Mouse (Mus musculus): ENCODE results near the gene Vps11. TPM values are rescaled to one million over a fixed set of nuclear protein-coding genes. Genes with fewer than 3 reads are reported as not detected.
"Not testable (repeated sequence)": the region's sequence is repeated elsewhere in the genome, so short reads cannot be mapped to it uniquely, and the experiment has no call there.

The Vps11 gene
- polyA plus RNA-seq, 1 experiment from 2014 or later, result 37.8 TPM

GRCm38 (mm10) chr9:44327926-44328325 is 33.5 kb downstream of the Vps11 start:
- peak overlapping the region; percentile 83 for H3K4me2 ChIP-seq (replicated peaks)
- H3K9ac ChIP-seq, result peak overlapping the region; percentile 77; the same call in 1 of the 2 replicates
- peak overlapping the region; percentile 78; the same call in 1 of the 2 replicates for H3K4me3 ChIP-seq
- no peaks in the 10 kb centered on the region for H3K27me3 ChIP-seq (replicated peaks)
- no peaks in the 10 kb centered on the region for H3K9me3 ChIP-seq
- peaks cover 33% of the 10 kb centered on the region for H3K36me3 ChIP-seq
- WGBS, result 91% methylated on average over 5 of the region's 5 CpGs
- no peak for ATAC-seq (ENCODE audit: low FRiP score, low read depth)
- H3K4me1 ChIP-seq, result peaks cover 12% of the 10 kb centered on the region
- H3K27ac ChIP-seq, result no peak overlapping the region

- Histone ChIP-seq H3K9ac (peak overlapping the region; percentile 77), H3K27me3 (replicated peaks) (no peaks in the 10 kb centered on the region), H3K27ac (peak overlapping the region; percentile 60; the same call in 1 of the 2 replicates), H3K4me3 (peak overlapping the region; percentile 78), H3K9me3 (no peaks in the 10 kb centered on the region), H3K36me3 (peaks cover 26% of the 10 kb centered on the region), H3K4me1 (peaks cover 12% of the 10 kb centered on the region), H3K4me2 (replicated peaks) (peak overlapping the region; percentile 83)
- 1% methylated on average over 22 of the region's 22 CpGs for WGBS
- ATAC-seq (ENCODE audit: low FRiP score, low read depth), result peak; percentile 37
Observed at GRCm38 (mm10) chr9:44327064-44327711, 34.3 kb downstream of the Vps11 start.

GRCm38 (mm10) chr9:44326371-44327063 is 35.0 kb downstream of the Vps11 start:
- peak; percentile 93 for ATAC-seq (ENCODE audit: low FRiP score, low read depth)
- Histone ChIP-seq H3K9ac (peak overlapping the region; percentile 77), H3K27me3 (replicated peaks) (no peaks in the 10 kb centered on the region), H3K27ac (peak overlapping the region; percentile 60), H3K4me3 (peak overlapping the region; percentile 78), H3K36me3 (peaks cover 20% of the 10 kb centered on the region), H3K4me1 (peaks cover 12% of the 10 kb centered on the region), H3K4me2 (replicated peaks) (peak overlapping the region; percentile 83), H3K9me3 (no peaks in the 10 kb centered on the region)
- WGBS, result under 1% methylated on average over 38 of the region's 38 CpGs

- no peaks in the 10 kb centered on the region for H3K9me3 ChIP-seq
- H3K9ac ChIP-seq, result peak within 1 kb of the TSS; percentile 77
- H3K4me2 ChIP-seq (replicated peaks), result peak within 1 kb of the TSS; percentile 83
- no peaks in the 10 kb centered on the region for H3K27me3 ChIP-seq (replicated peaks)
- no peak; the same call in 1 of the 2 replicates for ATAC-seq (ENCODE audit: low FRiP score, low read depth)
- H3K4me1 ChIP-seq, result peaks cover 14% of the 10 kb centered on the region
- peaks cover 18% of the 10 kb centered on the region for H3K36me3 ChIP-seq
- H3K4me3 ChIP-seq, result peak within 1 kb of the TSS; percentile 78
- H3K27ac ChIP-seq, result peak within 1 kb of the TSS; percentile 60
- 9% methylated on average over 12 of the region's 12 CpGs for WGBS
Observed at GRCm38 (mm10) chr9:44325768-44326370, 35.6 kb downstream of the Vps11 start, which contains the start of gene Dpagt1. Gene Dpagt1, plus strand, starts transcription at chr9:44326019.

GRCm38 (mm10) chr9:44325032-44325767 is 36.3 kb downstream of the Vps11 start:
- not testable (repeated sequence) for H3K9me3 ChIP-seq; ATAC-seq (ENCODE audit: low FRiP score, low read depth); H3K27ac ChIP-seq; H3K4me3 ChIP-seq; H3K27me3 ChIP-seq (replicated peaks)
- 0 out of 2 replicates have a peak overlapping the region, but pooled peaks have one; percentile 29 for H3K9ac ChIP-seq
- H3K4me2 ChIP-seq (replicated peaks), result peak overlapping the region; percentile 83
- 60% methylated on average over 7 of the region's 8 CpGs for WGBS
- peaks cover 19% of the 10 kb centered on the region for H3K4me1 ChIP-seq
- peaks cover 11% of the 10 kb centered on the region for H3K36me3 ChIP-seq

GRCm38 (mm10) chr9:44324147-44324546 is 37.3 kb downstream of the Vps11 start:
- Histone ChIP-seq H3K9ac (no peak overlapping the region), H3K36me3 (peaks cover 4% of the 10 kb centered on the region; the same call in 1 of the 2 replicates), H3K9me3 (no peaks in the 10 kb centered on the region), H3K27me3 (replicated peaks) (no peaks in the 10 kb centered on the region), H3K4me2 (replicated peaks) (no peak overlapping the region), H3K4me1 (peaks cover 23% of the 10 kb centered on the region), H3K27ac (no peak overlapping the region), H3K4me3 (no peak overlapping the region)
- 67% methylated on average over 6 of the region's 6 CpGs for WGBS
- ATAC-seq (ENCODE audit: low FRiP score, low read depth), result no peak

- not testable (repeated sequence) for H3K4me3 ChIP-seq; H3K4me2 ChIP-seq (replicated peaks); H3K9ac ChIP-seq; H3K9me3 ChIP-seq; H3K27ac ChIP-seq; H3K27me3 ChIP-seq (replicated peaks); H3K36me3 ChIP-seq; ATAC-seq (ENCODE audit: low FRiP score, low read depth)
- peaks cover 28% of the 10 kb centered on the region for H3K4me1 ChIP-seq
- 83% methylated on average over 4 of the region's 4 CpGs for WGBS
Observed at GRCm38 (mm10) chr9:44323656-44324055, 37.8 kb downstream of the Vps11 start.

GRCm38 (mm10) chr9:44320799-44321133 is 40.7 kb downstream of the Vps11 start:
- ATAC-seq (ENCODE audit: low FRiP score, low read depth), result no peak
- peaks cover 13% of the 10 kb centered on the region for H3K36me3 ChIP-seq

GRCm38 (mm10) chr9:44319887-44320798 is 41.3 kb downstream of the Vps11 start, which contains the start of gene C2cd2l:
Gene C2cd2l, minus strand, starts transcription at chr9:44320285.
- WGBS, result under 1% methylated on average over 67 of the region's 67 CpGs
- no peaks in the 10 kb centered on the region for H3K27me3 ChIP-seq (replicated peaks)

More at GRCm38 (mm10) chr9:44320799-44321133, 40.7 kb downstream of the Vps11 start:
- H3K9me3 ChIP-seq, result no peaks in the 10 kb centered on the region
- peaks cover 32% of the 10 kb centered on the region for H3K4me1 ChIP-seq
- peak overlapping the region; percentile 88; the same call in 1 of the 2 replicates for H3K4me3 ChIP-seq
- no peaks in the 10 kb centered on the region for H3K27me3 ChIP-seq (replicated peaks)
- 0 out of 2 replicates have a peak overlapping the region, but pooled peaks have one; percentile 38 for H3K27ac ChIP-seq
- H3K4me2 ChIP-seq (replicated peaks), result peak overlapping the region; percentile 94
- 25% methylated on average over 6 of the region's 6 CpGs for WGBS
- peak overlapping the region; percentile 39; the same call in 1 of the 2 replicates for H3K9ac ChIP-seq

GRCm38 (mm10) chr9:44319105-44319886 is 42.2 kb downstream of the Vps11 start:
- Histone ChIP-seq H3K9me3 (no peaks in the 10 kb centered on the region), H3K4me2 (replicated peaks) (peak overlapping the region; percentile 94), H3K36me3 (peaks cover 27% of the 10 kb centered on the region), H3K4me3 (peak overlapping the region; percentile 88), H3K4me1 (peaks cover 30% of the 10 kb centered on the region), H3K27me3 (replicated peaks) (no peaks in the 10 kb centered on the region), H3K9ac (peak overlapping the region; percentile 83), H3K27ac (peak overlapping the region; percentile 51; the same call in 1 of the 2 replicates)
- 2% methylated on average over 37 of the region's 37 CpGs for WGBS
- peak; percentile 4; the same call in 1 of the 2 replicates for ATAC-seq (ENCODE audit: low FRiP score, low read depth)

More at GRCm38 (mm10) chr9:44319887-44320798, 41.3 kb downstream of the Vps11 start, which contains the start of gene C2cd2l:
- peak within 1 kb of the TSS; percentile 94 for H3K4me2 ChIP-seq (replicated peaks)
- peak within 1 kb of the TSS; percentile 88 for H3K4me3 ChIP-seq
- no peaks in the 10 kb centered on the region for H3K9me3 ChIP-seq
- peak within 1 kb of the TSS; percentile 83 for H3K9ac ChIP-seq
- peak within 1 kb of the TSS; percentile 51; the same call in 1 of the 2 replicates for H3K27ac ChIP-seq
- ATAC-seq (ENCODE audit: low FRiP score, low read depth), result peak; percentile 96
- peaks cover 19% of the 10 kb centered on the region for H3K36me3 ChIP-seq
- H3K4me1 ChIP-seq, result peaks cover 30% of the 10 kb centered on the region
